Mouse (Mus musculus) liver, postnatal 0 days (tissue): ENCODE data around the gene Fzd10.

Experiments used
- CTCF ChIP-seq: sonication (generic); IDR thresholded peaks from 2 replicates; pipeline ENCODE4 v1.5.1; 2016; ENCODE audit warnings: antibody characterized with exemption, low read depth
- EP300 ChIP-seq: IDR thresholded peaks from 2 replicates; pipeline ENCODE4 v1.6.1; 2016; ENCODE audit warnings: antibody characterized with exemption, low read depth, mild to moderate bottlenecking

GRCm38 (mm10) chr5:128617621-128618020 is 17.0 kb downstream of the Fzd10 start:
- no peak for TF ChIP-seq CTCF
- TF ChIP-seq EP300, result no peak
